Mouse (Mus musculus): ENCODE results near the gene Wwox. TPM values are rescaled to one million over a fixed set of nuclear protein-coding genes. Genes with fewer than 3 reads are reported as not detected.

The Wwox gene
- total RNA-seq, 2 experiments from 2014 or later: 8.7 to 10.3 TPM

DNA sequence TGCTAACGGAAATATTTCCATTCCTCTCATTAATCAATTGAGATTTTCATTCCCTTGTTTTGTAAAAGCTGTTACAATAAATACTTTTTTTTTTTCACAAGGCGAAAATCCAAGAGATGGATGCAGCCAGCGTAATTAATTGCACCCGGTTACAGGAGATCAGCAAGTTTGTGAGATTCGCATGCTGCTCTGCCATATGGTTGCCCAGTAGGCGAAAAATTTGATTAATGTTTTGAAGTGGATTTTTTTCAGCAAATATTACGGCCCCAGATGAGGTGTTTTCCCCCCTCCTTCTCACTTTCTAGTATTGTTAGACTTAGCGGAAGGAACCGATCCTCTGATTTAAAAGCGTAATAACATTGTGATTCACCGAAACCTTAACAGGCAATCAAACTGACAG, 160.7 kb downstream of the Wwox start:
- DNase-seq: no peak

DNA sequence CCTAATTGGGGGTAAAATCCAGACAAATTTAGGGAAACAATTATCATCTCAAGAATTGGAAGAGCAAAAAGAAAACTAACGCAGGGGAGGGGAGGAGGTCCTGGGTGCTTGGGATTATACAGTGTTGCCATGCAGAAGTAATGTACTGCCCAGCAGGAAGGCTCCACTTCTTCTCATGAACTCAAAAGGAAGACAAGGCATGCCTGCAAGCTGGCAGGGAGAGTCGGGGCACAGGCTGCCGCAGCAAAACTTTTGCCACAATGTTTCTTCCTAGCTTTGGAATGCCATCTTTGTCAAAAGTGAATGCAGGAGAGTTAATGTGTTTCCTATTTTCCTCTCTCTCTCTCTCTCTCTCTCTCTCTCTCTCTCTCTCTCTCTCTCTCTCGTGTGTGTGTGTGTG, 163.6 kb downstream of the Wwox start:
- DNase-seq: no peak

DNA sequence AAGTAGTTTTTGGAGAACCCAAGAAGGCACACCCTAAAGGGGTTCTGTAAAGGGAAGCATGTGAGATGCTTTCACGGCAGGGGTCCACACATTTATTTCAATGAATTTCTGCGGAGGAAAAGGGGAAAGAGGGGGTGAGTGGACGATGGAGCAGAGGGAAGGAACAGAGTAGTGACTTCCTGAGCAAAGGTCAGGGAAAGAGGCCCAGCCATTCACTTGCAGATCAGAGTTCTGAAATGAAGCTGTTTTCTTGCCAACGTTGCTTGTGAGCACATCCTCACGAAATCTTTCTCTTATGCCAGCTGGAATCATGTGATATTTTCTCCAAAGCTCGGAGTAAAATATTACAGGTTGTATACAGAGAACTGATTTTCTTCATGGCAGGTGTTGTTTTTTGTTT, 164.1 kb downstream of the Wwox start:
- DNase-seq: no peak

DNA sequence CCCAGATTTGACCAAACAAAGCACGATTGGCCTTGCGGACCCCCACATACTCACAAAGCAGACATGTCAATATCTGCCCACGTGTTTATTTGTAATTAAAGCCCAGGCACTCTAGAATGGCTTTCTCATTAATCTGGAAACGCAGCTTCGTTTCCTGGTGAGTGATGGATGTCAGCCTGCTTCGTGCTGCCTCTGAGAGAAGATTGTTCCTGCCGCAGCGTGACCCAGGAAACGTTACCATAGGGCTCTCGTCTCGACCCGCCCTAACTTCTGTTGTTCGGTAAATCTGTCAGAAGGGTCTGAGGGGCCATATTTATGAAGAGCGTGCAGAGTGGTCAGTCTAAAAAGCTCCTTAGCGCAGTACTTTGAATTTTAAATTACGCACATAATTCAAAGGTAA, 164.9 kb downstream of the Wwox start:
- DNase-seq: no peak

DNA sequence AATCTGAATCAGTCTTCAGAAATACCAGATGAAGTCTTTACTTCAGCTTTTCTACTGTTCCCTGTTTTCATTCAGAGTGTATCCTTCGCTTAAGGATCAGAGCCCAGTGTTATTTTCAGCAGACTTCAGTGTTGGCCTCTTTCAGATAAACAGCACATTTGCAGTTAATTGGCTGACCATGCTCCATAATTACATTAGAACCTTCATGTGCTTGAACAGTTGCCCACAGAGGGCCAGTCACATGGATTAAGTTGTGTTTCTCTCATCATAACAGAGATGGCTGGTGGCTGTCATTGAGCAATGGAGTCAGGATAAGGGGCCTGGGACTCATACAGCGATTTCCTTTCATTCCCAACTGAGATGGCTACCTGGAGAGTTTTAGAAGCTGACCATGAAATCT, 166.2 kb downstream of the Wwox start:
- DNase-seq: no peak

DNA sequence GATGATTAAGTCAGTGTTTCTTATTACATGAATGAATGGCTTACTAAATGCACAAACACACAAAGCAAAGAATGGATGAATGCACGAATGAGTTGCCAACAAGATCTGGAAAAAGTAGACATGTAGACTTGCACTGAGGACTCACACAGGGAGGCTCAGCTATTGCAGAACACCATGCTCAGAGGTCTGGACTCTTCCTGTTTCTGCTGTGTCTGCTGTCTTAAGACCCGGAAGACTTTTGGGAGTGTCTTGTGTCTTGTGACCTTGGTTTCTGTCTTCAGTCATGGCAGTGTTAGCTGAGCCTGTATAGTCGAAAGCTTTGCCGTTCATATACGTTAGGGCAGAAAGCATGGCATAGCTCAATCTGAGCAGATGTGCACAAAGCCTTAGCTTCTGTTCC, 169.9 kb downstream of the Wwox start:
- no peak for DNase-seq

DNA sequence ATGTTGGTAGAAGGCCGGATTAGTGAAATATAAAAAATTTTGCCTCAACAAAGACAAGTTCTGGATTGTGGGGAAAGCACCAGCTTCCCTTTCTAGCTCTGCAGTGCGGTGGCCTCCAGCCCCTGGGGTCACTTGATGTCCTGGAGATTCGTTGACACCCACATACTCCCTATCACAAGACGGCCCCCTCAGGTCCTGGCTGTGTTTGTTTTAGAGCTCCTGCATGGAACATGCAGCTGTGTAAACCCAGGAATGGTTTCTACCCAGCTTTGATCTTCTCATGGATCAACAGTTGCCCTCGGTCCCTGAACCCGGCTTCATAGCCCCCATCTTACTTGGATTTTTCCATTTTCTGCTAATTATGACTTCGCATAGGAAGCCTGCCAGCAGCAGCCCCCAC, 171.6 kb downstream of the Wwox start:
- DNase-seq: no peak

DNA sequence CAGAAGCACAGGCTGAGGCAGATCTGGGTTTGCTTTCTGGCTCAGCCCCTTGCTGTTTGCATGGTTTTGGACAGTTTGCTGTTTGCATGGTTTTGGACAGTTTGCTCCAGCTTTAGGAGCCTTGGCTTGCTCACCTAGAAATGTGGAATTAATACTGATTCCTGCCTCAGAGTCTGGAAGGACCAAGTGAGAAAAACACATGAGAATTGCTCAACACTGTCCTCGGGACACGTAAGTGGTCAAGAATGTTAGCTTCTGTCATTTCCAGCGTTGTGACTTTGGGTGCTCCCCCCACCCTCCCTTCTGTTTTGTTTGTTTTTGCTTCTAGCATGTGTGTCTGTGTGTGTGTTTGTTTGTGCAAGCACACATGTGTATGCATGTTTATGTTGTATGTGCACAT, 172.6 kb downstream of the Wwox start:
- no peak for DNase-seq

DNA sequence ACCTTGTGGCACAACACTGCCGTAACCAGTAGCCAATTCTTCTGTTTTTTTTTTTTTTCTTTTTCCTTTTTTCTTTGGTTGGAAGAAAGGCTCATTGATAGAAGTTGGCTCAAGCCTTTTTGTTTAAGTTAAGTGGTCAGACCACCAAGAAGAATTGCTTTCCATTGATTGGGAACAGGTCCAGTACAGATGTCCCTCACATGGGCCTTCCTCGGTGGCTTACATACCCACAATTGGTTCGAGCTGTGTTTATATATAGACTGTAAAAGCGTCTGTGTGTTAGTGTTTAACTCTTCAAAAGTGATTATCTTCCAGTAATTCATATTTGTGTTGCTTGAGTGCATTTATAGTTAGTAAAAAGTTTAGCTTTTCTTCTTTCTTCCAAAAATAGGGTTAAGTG, 176.0 kb downstream of the Wwox start:
- DNase-seq: no peak

DNA sequence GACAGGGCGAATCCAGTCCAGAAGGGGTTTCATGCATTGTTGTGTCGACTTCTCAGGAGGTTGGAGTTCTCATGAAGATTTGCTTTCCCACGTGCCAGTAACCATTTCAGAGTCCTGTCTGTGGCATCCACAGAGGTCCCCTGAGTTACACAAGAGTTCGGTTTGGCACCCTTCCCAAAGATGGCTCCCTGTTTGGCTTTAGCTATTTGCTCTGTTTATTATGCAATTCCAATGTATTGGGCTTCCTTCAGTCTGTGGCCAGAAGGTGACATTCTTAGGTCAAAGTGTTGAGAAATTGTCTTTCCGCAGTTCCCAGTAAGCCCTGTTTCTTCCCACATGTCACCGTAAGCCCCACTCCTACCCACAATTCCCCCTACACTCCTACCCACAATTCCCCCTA, 176.5 kb downstream of the Wwox start:
- no peak for DNase-seq

DNA sequence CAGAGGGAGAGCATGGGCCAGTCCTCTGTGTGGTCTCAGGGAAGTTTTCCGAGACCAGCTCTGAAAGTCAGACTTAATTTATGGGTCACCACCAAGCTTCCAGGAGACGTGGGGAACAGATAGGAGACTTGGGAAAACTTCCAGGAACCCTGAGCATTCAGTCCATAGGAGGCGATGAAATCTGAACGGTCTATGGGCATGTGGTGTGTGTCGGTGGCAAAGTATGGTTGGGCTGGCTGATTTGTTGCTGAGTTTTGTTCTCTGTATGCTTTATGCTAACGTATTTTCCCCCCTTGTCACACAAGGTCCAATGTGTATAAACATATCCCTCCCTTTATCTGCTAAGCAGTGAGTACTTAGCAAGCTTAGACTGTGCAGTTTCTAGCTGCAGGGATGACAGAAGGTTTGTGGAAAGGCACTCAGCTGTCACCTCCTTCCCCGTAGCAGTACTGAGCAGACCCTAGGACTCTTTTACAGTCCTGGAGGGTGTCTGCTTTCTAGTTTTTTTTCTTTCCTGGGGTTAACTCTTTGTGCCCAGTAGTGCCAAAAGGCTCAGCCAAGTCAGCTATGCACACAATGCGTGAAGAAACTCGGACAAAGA, 179.6 kb downstream of the Wwox start:
- no peak for DNase-seq

DNA sequence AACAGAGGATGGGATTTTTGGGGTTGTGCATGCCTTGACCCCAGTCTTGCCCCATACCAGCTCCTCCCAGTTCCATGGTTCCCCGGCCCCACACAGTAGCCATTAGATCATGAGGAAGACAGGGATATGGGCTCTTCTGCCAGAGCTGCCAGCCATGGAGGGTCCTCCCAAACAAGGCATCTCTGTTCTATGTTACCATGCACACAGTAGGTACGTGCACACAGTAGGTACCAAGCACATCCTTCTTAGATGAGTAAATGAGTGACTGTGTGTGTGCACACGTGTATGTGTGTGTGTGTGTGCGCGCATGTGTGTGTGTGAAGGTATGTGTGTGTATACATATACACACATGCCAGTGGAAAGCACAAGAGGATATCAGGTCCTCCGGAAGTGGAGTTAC, 185.9 kb downstream of the Wwox start:
- DNase-seq: no peak

DNA sequence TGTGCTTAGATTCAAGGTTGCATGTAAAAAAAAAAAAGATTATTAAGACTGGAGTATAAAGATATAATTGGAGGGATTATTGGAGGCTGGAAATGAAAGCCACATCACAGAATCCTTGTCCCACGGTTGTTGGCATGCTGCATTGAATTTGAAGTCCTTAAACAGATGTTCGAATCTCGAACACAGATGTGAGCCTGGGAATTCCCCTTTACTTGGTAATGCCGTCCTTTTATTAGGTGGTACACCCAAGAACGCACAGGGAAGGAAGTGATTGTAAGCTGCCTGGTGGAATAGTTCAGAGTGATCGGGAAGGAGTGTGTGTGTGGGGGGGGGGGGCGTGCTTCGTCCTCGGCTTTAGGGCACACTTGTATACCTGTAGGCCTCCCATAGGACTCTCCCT, 187.4 kb downstream of the Wwox start:
- DNase-seq: no peak

DNA sequence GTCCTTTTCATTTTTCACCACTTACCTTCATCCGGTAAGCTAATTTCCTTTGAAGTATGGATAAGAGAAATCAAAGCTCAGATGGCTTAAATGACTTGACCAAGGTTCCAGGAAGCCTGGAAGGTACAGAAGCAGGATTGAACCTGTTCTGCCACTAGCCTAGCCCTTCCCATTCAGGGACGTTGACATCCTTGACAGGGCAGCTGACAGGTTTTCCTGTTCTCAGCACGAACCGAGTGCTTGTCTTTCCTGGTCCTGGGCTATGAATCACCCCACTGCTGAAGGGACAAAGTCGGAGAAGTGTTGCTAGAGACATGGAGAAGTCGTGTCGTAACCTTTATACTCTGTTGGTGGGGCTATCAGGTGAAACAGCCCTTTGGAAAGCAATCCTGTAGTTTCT, 190.3 kb downstream of the Wwox start:
- no peak for DNase-seq

DNA sequence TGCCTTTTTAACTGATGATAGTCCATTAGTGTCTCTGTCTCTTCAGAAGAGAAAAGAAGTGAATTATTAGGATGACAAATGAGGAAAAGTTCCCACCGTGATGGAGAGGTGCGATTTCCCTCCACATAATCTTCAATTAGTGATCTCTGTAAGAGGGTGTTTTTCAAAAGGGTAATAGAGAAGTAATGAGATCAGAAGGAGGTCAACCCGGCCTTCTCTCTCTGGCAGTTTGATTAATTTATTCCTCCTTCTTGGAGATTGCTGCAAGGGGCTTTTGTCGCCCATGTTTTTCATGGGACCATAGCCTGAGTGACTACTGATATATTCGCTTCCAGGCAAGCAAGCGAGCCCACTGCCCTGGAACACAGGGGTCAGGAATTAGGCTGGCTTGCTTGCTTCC, 191.6 kb downstream of the Wwox start:
- DNase-seq: no peak

DNA sequence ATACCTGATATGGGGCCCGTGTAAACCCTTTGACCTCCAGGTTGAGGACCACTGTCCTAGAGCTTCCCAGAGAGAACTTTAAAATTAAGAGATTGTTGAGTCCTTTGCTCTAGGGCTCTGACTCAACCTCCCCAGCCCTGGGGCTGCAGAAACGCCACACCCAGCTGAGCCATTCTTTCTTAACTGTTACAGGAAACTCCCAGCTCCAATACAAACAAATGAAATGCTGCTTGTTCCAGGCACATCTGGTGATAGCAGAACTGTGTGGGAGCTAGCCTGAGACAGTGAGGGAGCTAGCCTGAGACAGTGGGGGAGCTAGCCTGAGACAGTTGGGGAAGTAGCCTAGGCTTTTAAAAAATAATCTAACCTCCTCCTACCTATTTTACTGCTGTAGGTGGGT, 194.7 kb downstream of the Wwox start:
- DNase-seq: no peak

DNA sequence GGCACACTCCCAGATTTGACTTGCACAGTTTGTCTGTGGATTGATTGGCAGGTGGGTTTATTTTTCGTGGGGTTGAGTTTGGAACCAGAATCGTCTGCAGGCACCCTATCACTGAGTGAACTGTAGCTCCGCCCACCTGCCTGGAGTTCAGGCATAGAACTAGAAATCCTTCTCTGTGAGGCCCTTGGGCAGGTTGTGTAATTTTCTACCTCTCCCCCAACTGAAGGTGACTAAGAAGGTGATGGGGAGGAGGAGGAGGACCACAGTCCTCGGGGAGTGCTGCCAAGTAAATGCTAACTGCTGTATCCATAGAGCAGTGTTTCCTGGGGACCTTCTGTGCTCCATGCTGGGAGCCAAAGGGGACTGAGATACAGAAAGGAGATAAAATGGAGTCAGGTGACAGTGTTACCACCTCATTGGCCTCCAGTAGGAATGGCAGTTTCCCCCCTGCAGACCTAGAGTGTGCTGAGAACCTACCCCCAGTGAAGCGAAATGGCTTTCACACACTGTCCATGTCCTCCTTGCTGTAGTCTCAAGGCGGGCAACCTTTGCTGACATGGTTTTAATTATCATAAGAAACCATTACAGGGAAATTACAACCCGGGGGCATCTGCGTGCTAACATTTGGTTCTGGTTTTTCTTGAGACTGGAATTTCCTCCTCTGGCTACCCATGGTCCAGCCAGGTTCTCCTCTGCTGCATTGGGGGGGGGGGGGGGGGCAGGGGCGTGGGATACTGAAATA, 195.4 kb downstream of the Wwox start:
- no peak for DNase-seq

DNA sequence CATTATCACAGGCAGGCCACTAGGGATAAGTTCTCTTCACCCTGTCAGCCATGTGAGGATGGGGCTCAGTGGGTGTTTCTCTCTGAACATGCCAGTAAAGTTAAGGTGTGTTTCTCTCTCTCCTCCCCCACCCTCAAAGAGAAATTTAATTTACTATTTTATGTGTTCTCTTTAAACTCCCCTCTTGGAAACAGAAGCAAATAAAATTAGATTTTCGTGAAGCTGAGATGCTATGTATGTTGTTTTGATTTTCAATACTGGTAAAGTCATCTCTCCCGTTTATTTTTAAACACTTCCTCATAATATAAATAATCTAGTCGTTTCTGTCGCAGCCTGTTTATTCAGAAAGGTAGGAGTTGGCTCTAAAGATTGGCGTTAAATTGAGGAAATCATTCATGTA, 196.9 kb downstream of the Wwox start:
- no peak for DNase-seq

DNA sequence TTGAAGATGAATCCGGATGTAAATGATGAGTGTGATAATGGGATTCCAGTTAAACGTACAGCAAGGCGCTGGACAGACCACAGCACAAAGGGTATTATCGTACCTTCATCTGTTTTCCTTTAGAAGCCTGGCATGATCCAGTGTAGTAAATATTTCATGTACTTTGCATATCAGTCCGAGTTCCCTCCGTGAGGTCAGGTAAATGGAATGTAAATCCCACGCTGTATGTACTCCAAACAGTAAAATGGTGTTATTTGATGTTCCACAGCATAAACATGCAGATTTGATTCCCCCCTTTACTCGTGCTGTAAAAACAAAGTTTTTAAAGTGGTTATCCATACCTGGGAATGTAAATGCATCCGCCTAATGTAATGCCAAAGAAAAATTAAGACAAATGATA, 202.4 kb downstream of the Wwox start:
- DNase-seq: no peak

DNA sequence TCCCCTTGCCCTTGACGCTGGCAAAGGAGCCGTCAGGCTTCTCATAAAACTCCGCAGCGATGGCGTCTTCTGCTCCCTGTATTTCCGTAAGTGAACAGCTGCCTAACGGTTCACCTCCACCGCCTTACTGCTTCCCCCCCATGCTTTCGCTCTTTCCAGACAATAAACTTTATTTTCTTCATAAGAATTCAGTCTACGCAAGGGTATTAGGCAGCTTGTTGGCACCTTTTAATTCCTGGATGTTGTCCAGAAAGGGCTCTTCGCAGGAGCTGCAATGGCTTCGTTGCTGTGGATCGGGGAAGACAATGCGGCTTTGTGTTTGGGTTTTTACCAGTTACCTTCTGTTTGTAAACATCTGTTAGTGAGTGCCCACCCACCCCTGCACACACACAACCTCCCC, 211.3 kb downstream of the Wwox start:
- DNase-seq: no peak

DNA sequence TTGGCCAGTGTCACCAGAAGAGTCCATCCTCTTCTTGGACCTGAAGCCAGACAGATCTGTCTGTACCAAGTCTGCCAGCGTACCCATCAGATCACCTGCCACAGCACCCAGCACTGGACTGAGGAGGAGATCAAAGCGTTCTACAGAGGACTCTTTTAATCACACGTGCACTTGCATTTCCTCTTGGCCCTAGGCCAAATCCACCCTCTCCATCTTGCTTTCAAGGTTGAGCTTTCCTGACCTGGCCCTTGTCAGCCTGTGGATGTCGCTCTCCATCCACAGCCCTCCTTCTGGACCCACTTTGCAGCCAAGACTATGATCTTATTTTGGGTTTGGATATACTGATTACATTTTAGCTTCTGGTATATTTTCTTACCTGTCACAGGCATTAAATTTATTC, 218.3 kb downstream of the Wwox start:
- no peak for DNase-seq

DNA sequence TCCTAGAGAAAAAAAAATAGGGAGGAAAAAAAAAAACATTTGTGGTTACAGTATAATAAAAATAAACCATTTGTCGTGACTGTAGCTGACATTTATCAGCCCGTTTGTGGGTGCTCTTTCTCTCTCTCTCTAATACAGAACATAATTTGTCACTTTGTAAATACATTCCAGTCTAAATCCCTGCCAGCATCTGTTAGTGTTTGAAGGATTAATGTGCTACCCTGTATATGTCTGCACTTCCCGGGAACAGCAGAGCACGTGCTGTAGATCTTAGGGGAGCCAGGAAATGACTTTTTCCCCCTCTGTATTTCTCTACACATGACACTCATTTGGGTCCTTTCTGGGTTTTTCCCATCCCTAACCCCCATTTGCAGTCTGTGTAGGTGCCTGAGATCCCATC, 219.0 kb downstream of the Wwox start:
- DNase-seq: no peak

DNA sequence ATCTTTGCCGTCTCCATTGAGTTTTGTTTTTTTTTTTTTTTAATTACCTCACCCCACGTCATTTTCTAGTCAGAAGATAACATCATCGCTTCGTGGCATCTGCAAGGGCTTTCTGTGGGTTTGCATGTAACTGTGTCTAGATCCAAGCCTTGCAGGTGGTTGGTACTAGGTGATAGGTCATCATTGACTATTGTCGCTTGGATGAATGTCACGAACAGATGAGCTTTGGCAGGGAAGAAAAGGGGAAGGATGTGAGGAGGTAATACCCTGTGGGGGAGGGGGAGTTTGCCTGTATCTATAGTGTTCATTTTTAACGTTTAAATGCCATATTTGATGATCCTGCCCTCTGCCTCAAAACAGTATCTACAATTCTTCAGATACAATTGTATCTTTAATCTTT, 223.6 kb downstream of the Wwox start:
- DNase-seq: no peak

DNA sequence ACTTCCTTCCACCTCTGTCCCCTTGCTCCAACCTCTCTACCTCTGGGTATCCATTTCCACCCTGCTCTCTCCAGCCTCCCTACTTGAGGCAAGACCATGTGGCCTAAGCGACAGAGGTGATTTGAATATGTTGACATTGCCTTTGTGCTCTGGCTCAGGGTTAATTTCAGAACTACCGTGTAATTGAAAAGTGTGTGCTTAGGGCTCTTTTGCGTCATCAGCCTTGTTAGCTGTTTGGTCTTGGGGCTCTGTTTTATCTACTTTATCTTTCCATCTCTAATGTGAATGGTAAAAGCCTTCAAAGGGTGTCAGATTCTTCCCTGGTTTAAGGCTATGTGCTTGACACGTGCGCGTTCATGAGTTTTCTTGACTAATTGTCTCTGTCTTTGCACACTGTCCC, 226.1 kb downstream of the Wwox start:
- DNase-seq: no peak

DNA sequence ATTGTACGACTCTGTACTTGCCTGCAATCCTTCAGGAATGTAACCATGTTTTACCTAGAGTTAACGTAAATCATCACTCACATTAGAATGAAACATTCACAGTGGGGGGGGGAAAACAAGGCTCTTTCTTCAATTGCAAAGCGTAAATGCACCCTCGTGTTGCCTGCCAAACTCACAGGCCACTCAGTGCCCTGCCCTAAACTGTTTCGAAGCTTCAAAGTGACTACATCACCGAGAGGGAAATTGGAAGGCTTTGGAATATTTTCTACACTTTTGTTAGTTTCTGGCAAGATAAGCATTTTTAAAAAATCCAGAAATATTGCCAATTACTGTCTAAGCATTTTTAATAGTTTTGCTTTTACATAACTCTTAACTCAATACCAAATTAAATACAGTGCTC, 231.3 kb downstream of the Wwox start:
- no peak for DNase-seq
